Mouse (Mus musculus) T-helper 1 cell (primary cell): Measurements from ENCODE around the gene Maml2.

Experiments
- in situ Hi-C: fragments of 300-600 bp; cut with MboI, MseI; formaldehyde crosslinking; loops from one replicate; pipeline ENCODE4 v1.15.1; 2025; ENCODE audit warnings: high pct_unique_total_duplicates

Gene Maml2

DNA sequence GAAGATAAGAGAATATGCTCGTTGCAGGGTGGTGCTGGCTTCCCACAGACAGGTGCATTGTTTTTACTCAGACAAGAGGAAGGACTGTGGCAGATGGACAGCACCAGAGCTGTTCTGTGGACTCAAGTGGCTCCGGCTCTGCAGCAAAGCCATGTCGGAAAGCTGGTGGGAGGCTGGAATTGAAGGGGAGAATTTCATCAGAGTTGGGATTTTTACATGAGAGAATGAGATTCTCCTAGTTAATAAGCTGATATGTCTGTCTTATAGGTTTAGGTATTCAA, 301.5 kb downstream of the Maml2 start:
- in situ Hi-C loops, result no loop called here

DNA sequence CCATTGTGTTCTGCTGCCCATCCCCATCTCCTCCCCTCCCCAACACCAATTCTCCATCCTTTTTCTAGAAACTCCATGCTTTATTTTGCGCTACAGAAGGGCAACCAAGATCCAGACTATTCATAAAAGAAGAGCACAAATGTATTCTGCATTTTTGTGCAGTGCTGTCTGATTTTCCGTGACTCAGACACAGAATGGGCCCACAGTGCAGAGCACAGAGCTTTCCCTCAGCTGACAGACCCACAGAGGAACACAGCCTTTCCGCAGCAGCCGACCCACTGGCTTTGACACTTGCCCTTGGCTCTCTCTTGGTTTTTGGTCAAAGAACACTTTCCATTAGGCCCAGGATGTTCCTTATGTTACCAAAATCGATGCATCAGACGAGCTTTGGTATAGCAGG, 302.0 kb downstream of the Maml2 start:
- in situ Hi-C loops, result no loop called here

DNA sequence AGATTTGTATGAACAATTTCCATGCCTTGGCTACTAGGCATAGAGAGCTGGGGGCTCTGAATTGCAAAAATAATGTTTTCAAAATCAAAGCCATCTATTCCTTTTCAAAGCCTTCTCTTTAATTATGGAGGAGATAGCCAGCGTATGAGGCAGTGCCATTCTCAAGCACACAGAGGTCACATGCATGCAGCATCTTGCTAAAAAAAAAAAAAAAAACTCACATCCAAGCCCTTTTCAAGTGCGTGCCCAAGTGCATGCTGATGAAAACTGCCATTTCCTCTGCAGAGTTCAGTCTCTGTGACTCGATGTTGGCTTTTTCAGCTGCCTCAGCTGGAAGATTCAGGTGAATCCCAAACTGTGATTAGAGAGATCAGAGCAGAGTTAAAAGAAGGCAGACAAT, 304.0 kb downstream of the Maml2 start:
- in situ Hi-C loops, result no loop called here

DNA sequence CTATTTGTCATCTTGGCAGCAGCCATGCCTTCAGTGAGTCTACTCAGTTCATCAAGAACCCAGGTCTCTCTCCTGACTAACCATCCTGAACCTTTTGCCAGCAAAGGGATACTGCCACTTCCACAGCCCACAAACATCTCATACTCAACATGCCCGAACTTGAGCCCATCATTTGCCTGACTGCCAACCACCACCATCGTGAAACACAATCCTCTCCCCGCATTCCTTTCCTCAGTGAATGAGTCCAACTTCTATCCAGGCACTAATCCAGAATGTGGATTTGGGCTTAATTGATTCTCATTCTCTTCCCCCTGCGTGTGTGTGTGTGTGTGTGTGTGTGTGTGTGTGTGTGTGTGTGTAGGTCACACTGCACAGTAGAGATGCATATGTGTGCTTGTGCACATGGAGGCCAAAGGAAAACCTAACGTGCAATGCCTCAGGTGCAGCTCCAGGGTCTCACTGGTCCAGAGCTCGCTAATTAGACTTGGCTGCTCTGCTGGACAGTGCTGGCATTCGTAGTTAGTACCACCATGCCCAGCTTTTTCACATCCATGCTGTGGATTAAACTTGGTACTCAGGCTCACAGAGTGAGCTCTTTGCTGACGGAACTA, 305.9 kb downstream of the Maml2 start:
- in situ Hi-C loops, result no loop called here

DNA sequence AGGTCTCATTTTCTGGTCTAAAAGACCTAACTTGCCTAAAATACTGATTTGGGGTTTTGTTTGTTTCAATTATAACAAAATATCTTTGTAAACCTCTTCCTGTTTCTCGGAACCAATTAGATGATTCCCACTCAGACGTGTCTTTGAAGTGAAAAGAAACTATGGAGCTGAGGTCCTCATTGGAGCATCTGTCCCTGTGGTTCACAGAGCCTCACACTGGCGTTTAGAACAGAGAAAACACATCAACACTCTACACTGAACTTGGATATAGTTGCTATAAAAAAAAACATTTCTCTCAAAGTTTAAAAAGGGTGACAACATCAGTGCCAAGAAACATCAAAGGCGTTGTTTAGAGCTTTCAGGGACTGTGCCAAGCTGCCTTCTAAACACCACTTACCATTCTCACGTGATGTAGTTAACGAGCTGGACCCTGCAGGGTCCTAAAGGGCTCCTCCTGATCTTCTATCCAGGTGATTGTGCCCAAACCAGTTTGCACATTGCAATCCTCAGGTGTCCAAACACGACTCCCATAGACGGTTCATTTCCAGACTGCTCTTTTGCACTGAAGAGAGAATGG, 309.9 kb downstream of the Maml2 start:
- in situ Hi-C loops, result no loop called here

DNA sequence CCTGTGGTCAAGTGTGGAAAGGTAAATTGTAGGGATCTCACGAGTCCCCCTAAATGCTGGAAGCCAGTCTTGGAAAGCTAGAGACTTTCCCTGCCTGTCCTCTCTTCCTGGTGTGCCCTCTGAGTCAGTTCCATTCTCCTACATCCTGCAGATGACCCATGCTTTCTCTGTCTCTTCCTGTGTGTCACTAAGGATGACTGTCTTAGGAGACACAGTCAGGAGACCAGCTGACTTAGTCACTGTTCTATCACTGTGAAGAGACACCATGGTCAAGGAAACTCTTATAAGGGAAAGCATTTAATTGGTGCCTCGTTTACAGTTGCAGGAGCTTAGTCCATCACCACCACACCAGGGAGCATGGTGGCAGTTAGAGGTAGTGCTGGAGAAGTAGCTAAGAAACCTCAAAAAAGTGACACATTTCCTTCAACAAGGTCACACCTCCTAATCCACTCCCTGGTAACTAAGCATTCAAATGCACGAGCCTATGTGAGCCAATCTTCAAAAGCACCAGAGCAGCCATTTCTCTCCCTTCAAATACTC, 310.8 kb downstream of the Maml2 start:
- in situ Hi-C loops, result no loop called here

DNA sequence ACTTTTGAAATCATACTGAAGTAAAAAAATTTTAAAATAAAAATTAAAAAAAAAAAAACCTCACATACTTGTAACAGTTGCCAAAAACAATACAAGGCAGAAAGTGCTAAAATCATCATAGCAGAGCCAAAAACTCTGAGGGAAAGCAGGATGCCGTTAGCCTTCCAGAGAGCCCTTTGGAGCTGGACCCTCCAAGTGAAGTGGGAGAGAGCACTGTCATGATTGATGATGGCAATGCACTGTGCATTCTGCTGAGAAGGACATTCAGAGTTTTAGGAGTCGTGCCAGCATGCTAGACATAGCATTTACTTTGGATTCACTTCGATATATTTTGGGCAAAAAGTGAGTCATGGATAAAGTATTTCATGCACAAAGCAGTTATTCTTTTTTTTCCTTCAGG, 313.8 kb downstream of the Maml2 start:
- in situ Hi-C loops, result no loop called here

DNA sequence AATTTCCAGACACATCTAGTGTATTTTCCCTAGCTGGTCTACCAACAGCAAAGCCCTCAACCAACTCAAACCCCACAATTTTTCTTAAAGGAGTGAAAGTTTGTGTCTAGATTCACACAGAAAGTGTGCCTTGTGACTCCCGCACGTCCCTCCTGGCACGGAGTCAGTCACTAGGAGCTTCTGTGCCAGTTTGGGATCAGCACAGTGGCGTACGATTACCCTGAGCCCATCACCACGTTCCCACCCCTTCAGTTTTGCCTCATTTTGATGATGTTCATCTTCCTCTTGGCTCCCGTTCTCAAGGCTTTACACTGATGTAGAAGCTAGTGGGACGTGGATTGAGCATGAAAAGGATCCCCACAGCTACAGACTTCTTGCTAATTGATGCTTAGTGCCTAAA, 314.6 kb downstream of the Maml2 start:
- in situ Hi-C loops, result no loop called here

DNA sequence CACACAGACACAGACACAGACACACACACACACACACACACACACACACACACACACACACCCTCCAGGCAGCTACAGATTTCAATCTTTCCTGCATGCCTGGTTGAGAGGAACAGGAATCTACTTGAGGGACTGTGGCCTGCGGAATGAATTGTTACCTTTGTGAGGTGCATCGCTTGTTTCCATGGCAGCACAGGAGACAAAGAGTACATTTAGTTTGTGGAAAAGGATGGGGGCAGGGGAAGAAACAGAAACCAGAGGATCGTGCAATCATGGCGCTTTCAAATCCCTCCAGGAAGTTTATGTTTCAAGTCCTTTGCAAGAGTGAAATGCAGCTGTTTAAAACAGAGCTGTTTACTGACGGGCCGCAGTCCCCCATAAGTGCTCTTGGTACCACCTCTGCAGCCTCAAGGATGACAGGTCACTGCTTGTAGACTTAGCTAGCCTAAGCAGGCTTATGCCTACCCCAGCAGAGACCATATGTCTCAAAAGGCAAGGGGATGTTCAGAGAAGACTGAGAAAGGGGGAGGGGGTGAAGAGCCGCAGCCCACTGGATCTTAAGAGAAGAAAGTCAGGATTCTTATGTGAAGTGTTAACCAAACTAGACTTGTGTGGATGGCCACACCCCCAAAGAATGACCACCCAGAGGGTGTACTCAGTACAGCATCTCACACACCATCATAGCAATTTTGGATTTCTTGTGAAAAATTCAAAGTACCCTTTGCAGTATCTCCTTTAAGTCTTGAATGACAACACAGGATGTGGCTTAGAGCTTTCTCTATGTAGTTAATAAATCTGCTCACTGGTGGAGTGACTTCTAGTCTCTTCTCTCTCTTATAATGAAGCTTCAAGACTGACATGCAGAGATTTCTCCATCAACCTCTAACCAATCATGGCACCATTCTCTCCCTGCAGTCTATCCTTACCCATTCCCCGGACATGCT, 315.8 kb downstream of the Maml2 start:
- in situ Hi-C loops, result no loop called here

DNA sequence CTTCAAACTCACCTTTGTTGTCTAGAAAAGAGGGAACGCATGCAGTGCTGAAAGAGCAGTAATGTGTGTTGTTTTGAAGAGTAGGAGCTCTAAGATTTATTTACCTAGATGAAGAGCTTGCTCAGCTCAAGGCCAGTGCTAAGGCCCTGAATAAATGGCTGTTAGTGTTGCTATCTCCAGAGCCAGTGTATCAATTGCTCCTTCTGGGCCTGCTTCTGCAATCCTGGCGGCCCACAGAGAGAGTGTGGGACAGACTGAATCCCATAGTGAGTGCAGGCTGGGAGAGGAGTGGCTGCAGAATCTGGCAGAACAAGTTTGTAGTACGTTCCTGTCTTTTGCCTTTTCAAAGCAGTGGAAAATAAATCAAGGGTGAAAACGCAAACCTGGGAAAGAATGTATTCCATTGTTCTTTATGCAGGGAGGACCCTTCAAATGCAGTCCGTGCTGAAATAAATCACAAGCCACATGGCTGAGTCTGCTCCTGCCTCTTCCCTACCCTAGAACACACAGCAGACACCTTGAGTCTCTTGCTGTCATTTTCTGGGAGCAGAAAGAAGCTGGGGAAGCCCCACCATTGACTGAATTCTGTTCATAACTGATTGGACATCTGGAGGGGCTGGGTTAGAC, 318.7 kb downstream of the Maml2 start:
- in situ Hi-C loops, result no loop called here

DNA sequence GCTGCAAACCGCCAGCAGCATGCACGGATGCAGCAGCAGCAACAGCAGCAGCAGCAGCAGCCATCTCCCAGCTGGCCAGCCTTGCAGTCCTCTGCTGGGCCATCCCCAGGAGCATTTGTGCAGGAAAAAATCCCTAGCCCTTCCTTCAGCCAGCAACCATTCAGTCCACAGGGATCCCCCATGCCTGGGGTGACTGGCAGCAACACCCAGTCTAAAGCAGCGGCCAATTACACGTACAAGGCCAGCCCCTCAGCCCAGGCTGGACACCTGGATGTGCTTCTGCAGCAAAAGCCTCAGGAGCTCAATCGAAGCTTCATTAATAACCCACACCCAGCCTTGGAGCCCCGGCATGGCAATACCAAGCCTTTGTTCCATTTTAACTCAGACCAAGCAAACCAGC, 323.0 kb downstream of the Maml2 start:
- in situ Hi-C loops, result loop anchor here (5.0 kb wide), 1 partner anchor 298 kb away; no protein-coding TSS in a partner anchor

DNA sequence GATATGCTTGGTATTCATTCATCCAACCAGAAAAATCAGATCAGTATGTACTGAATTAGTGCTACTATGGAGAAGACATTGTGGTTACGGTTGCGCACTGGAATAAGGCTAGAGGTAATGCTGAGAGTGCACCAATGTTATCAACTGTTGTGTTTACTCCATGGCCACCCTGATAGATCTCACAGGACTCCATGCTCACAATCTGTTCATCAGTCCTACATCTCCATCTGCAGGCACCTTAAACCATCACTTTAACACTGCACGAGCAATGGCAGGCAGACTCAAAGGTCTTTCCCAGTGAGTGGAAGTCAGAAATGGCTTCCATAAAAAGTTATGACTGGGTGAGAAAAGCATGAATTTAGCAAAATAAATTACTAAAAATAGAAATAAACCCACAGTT, 324.2 kb downstream of the Maml2 start:
- in situ Hi-C loops, result loop anchor here (5.0 kb wide), 1 partner anchor 300 kb away; no protein-coding TSS in a partner anchor

DNA sequence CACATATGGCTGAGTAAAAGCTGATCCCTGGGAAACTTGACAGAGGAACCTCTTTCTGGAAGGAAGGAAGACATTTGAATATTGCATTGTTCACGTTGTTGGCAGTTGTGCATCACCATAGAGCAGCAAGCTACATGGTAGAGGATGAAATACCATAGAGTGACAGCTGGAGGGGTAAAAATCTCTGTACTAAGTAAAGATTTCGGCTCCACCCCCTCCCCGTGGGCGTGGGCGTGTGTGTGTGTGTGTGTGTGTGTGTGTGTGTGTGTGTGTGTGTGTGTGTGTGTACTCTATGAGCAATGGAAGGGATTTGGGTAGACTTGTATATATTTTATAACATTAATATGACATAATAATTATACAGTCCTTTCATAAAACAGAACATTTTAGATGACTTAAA, 324.7 kb downstream of the Maml2 start:
- in situ Hi-C loops, result loop anchor here (5.0 kb wide), 1 partner anchor 300 kb away; no protein-coding TSS in a partner anchor

DNA sequence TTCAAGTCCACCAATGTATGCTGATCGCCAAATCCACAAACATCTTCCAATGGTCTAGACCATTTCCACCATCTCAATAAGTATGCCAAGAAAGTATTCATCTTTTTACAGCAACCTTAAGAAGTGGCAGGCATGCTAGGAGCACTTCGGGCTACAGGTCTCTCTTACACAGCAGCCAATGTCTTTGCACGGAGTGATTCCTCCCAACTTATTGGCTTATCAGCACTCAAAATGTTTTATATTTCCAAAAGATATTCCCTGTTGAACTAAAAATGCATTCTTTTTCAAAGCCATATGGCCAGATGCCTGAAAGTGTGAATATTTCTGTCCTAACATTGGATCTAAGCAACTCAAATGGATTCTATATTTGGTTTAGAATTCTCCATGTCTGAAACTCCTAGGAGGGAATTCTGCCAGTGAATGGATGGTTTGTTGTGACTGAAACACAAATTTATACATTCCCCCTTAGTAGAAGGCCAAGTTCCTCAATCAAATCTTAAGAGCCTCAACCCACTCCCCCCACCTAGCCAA, 326.2 kb downstream of the Maml2 start:
- in situ Hi-C loops, result loop anchor here (5.0 kb wide), 1 partner anchor 302 kb away; no protein-coding TSS in a partner anchor

DNA sequence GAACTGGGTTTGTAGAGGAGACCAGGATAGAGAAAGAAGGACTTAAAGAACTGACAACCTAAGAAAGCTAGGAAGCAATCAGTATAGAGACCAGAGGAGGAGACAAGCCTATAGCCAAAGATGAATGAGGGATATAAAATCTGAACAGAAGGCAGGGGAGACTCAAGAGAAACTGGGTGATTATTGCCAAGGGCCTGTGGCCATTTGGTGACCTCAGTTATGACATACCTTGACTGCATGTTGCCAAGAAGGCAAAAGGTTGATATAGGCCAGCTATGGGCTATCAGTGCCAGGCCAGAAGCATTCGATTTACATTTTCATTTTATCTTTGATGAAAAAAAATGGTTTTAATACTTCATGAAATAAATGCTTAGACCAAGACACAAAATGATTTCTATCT, 327.0 kb downstream of the Maml2 start:
- in situ Hi-C loops, result loop anchor here (5.0 kb wide), 1 partner anchor 302 kb away; no protein-coding TSS in a partner anchor

DNA sequence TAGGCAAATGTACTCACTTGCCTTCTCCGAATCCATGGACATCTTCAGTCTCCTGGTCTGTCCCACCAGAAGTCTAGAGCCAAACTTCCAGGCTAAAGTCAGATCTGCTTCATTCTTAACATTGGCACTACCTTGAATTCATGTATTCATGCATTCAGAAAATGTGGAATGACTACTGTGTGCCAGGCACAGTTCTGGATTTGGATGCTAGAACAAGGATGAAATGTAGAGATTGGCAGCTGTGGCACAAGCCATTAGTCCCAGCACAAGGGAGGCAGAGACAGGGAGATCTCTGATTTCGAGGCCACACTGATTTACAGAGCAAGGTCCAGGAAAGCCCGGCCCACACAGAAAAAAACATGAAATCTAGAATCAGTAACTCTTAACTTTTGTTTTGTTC, 327.5 kb downstream of the Maml2 start:
- in situ Hi-C loops, result no loop called here

DNA sequence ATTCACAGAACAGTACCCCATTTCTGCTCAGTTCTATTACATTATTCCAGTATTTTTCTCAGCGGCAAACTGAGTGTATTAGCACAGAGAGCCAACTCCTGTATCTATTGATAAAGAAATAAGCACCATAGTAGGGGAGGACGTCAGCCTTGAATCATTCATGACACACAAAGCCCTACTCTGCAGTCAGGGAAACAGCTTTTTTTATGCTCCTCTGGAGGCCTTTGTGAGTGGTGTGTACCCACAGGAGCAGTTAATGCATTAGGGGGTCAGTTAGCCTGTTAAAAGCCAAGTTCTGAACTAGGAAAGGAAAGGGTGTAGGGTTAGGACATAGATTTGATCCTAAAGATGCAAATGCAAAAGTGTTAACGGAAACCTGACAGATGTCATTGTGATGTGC, 328.7 kb downstream of the Maml2 start:
- in situ Hi-C loops, result no loop called here

DNA sequence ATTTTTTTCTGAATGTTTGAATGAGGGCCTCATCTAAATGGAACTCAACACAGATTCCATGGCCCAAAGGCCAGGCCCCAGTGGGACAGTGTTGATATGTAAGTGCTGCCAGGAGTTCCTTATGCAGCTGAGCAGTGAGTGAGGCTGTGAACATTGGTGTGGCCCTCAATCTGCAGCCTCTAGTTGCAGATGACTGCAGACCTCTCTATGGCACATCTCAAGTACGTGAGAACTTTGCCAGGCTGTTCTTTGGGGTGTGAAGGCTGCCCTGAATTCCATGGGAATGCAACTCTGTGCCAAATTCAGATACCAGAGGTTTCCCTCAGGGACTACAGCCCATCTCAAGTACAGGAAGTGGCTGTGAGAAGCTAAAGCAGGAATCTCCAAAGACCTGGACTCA, 335.6 kb downstream of the Maml2 start:
- in situ Hi-C loops, result no loop called here

DNA sequence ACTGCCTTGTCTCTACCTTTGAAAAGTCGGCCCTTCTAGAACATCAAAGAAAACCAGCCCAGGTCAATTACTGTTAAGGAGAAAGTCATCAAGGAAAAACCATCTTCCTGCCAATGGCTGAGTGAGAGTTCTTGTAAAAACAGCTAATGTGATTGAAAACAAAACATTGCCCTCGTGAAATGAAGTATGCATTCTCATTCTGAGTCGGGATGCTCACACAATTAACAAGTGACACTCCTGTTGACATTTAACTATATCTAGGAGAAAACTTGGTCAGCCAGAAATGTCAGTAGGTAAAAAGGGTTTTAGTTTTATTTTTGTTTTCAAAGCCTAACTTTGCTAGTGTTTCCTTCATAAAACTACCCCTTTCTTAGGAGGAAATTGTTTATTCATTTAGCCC, 341.9 kb downstream of the Maml2 start:
- in situ Hi-C loops, result loop anchor here (5.0 kb wide), 1 partner anchor 82 kb away; no protein-coding TSS in a partner anchor

DNA sequence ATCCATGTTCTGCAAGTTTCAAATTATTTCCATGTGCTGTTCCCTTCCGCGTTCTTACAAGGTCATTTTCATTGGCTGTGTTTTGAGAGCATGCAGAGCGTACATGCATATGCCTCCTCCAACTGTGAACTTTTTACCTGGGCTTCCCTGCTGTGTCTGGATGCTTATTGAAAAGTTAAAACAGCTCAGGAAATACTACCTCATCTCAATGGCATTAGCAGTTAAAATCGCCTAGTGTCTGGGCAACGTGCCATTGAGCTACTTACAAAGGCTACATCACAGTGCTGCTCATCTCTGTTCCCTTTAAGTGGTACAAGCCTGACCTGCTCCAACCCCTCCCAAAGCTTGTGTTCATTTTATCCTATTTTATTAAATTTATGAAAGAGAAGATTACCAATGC, 347.4 kb downstream of the Maml2 start:
- in situ Hi-C loops, result no loop called here

DNA sequence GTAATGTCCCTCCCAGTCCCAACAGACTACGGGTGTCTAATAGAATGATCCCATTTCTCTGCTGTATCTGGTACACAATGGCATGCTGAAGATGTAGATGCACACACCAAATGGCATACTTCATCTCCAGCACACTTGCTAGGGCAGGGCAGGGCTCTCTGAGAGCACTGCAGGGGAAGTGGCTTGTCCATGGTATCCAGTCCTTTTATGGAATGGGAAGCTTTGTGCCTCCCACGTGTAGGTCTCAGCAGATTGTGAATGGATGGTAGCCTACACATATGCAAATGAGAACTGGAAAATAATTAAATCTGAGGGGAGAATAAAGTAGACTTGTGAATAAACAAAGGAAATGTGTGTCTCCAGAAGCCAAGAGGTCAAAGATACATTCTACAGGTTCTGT, 353.3 kb downstream of the Maml2 start:
- in situ Hi-C loops, result loop anchor here (5.0 to 10.0 kb wide), 2 partner anchors 116 to 329 kb away; no protein-coding TSS in a partner anchor

DNA sequence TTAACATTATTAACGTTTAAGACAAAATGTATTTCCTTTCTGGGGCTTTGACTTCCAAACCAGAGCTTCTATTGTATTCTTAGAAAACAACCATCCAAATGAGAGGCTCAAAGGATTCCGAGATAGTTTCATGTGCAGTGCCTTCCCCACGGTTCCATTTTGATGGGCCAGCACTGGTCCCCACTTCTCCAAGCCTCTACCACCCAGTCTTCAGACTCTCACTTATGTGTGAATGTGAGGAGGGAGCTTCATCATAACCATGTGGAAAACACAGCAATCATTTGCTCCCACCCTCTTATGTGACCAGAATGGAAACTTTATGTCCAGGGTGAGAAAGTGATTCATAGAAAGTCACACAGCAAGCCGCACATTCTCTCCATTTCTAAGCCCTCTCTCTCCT, 354.1 kb downstream of the Maml2 start:
- in situ Hi-C loops, result loop anchor here (5.0 to 10.0 kb wide), 2 partner anchors 117 to 330 kb away; no protein-coding TSS in a partner anchor
